Comparison of ENCODE assay signal across 8 mouse cellular contexts in genomic region chr5:64877235-64878026, GRCm38 (mm10). TPM values are rescaled to one million over a fixed set of nuclear protein-coding genes. Genes with fewer than 3 reads are reported as not detected.
DNase-seq lines count a peak whose midpoint lies in the region; ATAC-seq lines count a peak whose summit lies in the region.

No protein-coding gene starts in this region.

- no peak for ATAC-seq in heart, embryonic 12.5 days (ENCODE audit: insufficient number of reproducible peaks, low FRiP score)
- ATAC-seq in hindbrain, embryonic 11.5 days (ENCODE audit: low FRiP score), result peak; percentile 67
- 0 out of 2 replicates have a peak, but pooled peaks have one; percentile 39 for ATAC-seq in midbrain, embryonic 16.5 days
- ATAC-seq in granulocyte monocyte progenitor cell, adult 5-6 weeks (replicated peaks; ENCODE audit: poor library complexity, severe bottlenecking), result no peak
- ATAC-seq in cerebellum, adult (ENCODE audit: insufficient number of reproducible peaks, low FRiP score, low TSS enrichment), result no peak

- no peak overlapping the region for H3K9ac ChIP-seq in heart, embryonic 12.5 days
- H3K9ac ChIP-seq in hindbrain, embryonic 11.5 days (ENCODE audit: low read depth, low read length), result no peak overlapping the region
- no peak overlapping the region for H3K9ac ChIP-seq in midbrain, embryonic 16.5 days (ENCODE audit: low read depth, low read length)

- no peak overlapping the region for H3K4me2 ChIP-seq in heart, embryonic 12.5 days
- no peak overlapping the region for H3K4me2 ChIP-seq in hindbrain, embryonic 11.5 days (replicated peaks; ENCODE audit: low read depth, low read length)
- 0 out of 2 replicates have a peak overlapping the region, but pooled peaks have one; percentile 19 for H3K4me2 ChIP-seq in midbrain, embryonic 16.5 days (ENCODE audit: low read length)

- no peaks in the 10 kb centered on the region for H3K36me3 ChIP-seq in heart, embryonic 12.5 days
- no peaks in the 10 kb centered on the region for H3K36me3 ChIP-seq in hindbrain, embryonic 11.5 days (ENCODE audit: control insufficient read depth, insufficient read depth, low read length)
- H3K36me3 ChIP-seq in midbrain, embryonic 16.5 days (ENCODE audit: control insufficient read depth, insufficient read depth, low read length), result no peaks in the 10 kb centered on the region

- no peak for DNase-seq in heart, adult 8-10 months (ENCODE audit: low spot score)
- peak; percentile 51 for DNase-seq in ZHBTc4 (ENCODE audit: low read depth, low spot score)
- DNase-seq in hindbrain, embryonic 11.5 days (ENCODE audit: low spot score), result peak; percentile 51
- DNase-seq in layer of hippocampus, adult 8-10 months (ENCODE audit: low spot score in 2 of 2), result no peak

- H3K9me3 ChIP-seq in heart, embryonic 12.5 days (replicated peaks), result peaks cover 3% of the 10 kb centered on the region; the same call in 1 of the 2 replicates
- no peaks in the 10 kb centered on the region for H3K9me3 ChIP-seq in hindbrain, embryonic 11.5 days (ENCODE audit: control insufficient read depth, low read length)
- H3K9me3 ChIP-seq in midbrain, embryonic 16.5 days (replicated peaks; ENCODE audit: control insufficient read depth, low read length, poor library complexity, severe bottlenecking), result no peaks in the 10 kb centered on the region

- no peaks in the 10 kb centered on the region for H3K27me3 ChIP-seq in heart, embryonic 12.5 days (replicated peaks)
- H3K27me3 ChIP-seq in hindbrain, embryonic 11.5 days (ENCODE audit: control insufficient read depth, insufficient read depth, low read length), result no peaks in the 10 kb centered on the region
- H3K27me3 ChIP-seq in midbrain, embryonic 16.5 days (ENCODE audit: control insufficient read depth, insufficient read depth, low read depth, low read length), result no peaks in the 10 kb centered on the region

- peaks cover 33% of the 10 kb centered on the region for H3K4me1 ChIP-seq in heart, embryonic 12.5 days (replicated peaks)
- 0 out of 2 replicates have a peak, but pooled peaks cover 7% of the 10 kb centered on the region for H3K4me1 ChIP-seq in hindbrain, embryonic 11.5 days (replicated peaks; ENCODE audit: control insufficient read depth, insufficient read depth, low read length)
- peaks cover 6% of the 10 kb centered on the region; the same call in 1 of the 2 replicates for H3K4me1 ChIP-seq in midbrain, embryonic 16.5 days (ENCODE audit: control insufficient read depth, insufficient read depth, low read length)

- H3K27ac ChIP-seq in heart, embryonic 12.5 days (ENCODE audit: poor library complexity, severe bottlenecking), result peak overlapping the region; percentile 82
- H3K27ac ChIP-seq in hindbrain, embryonic 11.5 days (ENCODE audit: low read depth, low read length), result peak overlapping the region; percentile 42
- H3K27ac ChIP-seq in midbrain, embryonic 16.5 days (ENCODE audit: low read length), result peak overlapping the region; percentile 19

- no peak overlapping the region for H3K4me3 ChIP-seq in heart, embryonic 12.5 days
- no peak overlapping the region for H3K4me3 ChIP-seq in hindbrain, embryonic 11.5 days (ENCODE audit: low read depth, low read length)
- H3K4me3 ChIP-seq in midbrain, embryonic 16.5 days (ENCODE audit: low read depth, low read length), result no peak overlapping the region

- 47% methylated on average over 15 of the region's 15 CpGs for WGBS in heart, embryonic 12.5 days
- 16% methylated on average over 15 of the region's 15 CpGs for WGBS in hindbrain, embryonic 11.5 days
- WGBS in midbrain, embryonic 16.5 days, result 15% methylated on average over 15 of the region's 15 CpGs

RNA-seq across cellular contexts. Expression of gene Tlr1, which starts 55.9 kb away (rescaled TPM):
- 0.21 and 0.47 TPM in 2 replicates for polyA plus RNA-seq in heart, embryonic 12.5 days (2016; fragmentation: Nextera tagmentation; extraction: Ambion mirVana)
- under 1 TPM; 0.09 to 0.41 (median 0.27) TPM for total RNA-seq in heart, adult 8-10 months (2022)
- 0.46 and 0.60 TPM in 2 replicates for polyA plus RNA-seq in hindbrain, embryonic 11.5 days (2014; fragmentation: Nextera tagmentation; extraction: Ambion mirVana)
- polyA plus RNA-seq in midbrain, embryonic 16.5 days (2015; fragmentation: Nextera tagmentation; extraction: Ambion mirVana), result 0.22 and 0.28 TPM in 2 replicates
- total RNA-seq in granulocyte monocyte progenitor cell, adult 5-6 weeks (2014; fragmentation: Nextera tagmentation), result 11.1 and 11.3 TPM in 2 replicates
- 3.7 and 7.2 TPM in 2 replicates for total RNA-seq in granulocyte monocyte progenitor cell, adult 5-6 weeks (2017)
- 1 to 10 TPM in 2 of 4 experiments, under 1 TPM in 1, not detected in 1; 0.12 to 2.0 (median 1.8) TPM for total RNA-seq in layer of hippocampus, adult 8-10 months (2022)

Comparison
In these comparisons a context has a peak if more than half of its experiments do, and no peak if none do; other contexts are left out.
1. ATAC-seq: peak in hindbrain, embryonic 11.5 days (single experiment) and midbrain, embryonic 16.5 days (single experiment); none in heart, embryonic 12.5 days (single experiment), granulocyte monocyte progenitor cell, adult 5-6 weeks (single experiment) and cerebellum, adult (single experiment).
2. H3K27ac ChIP-seq: peak in every context shown above with its lines; median percentile 82 in heart, embryonic 12.5 days; 42 in hindbrain, embryonic 11.5 days; 19 in midbrain, embryonic 16.5 days.
3. DNase-seq: peak in ZHBTc4 (single experiment) and hindbrain, embryonic 11.5 days (single experiment); none in heart, adult 8-10 months (single experiment) and layer of hippocampus, adult 8-10 months (0 of 2).